Mouse (Mus musculus) liver, postnatal 0 days (tissue): ENCODE measurements around the gene Cd320.
"Not testable (repeated sequence)": the region's sequence is repeated elsewhere in the genome, so short reads cannot be mapped to it uniquely, and the experiment has no call there.

ENCODE experiments used
- CTCF ChIP-seq: sonication (generic); IDR thresholded peaks from 2 replicates; pipeline ENCODE4 v1.5.1; 2016; ENCODE audit warnings: antibody characterized with exemption, low read depth
- EP300 ChIP-seq: IDR thresholded peaks from 2 replicates; pipeline ENCODE4 v1.6.1; 2016; ENCODE audit warnings: antibody characterized with exemption, low read depth, mild to moderate bottlenecking

DNA sequence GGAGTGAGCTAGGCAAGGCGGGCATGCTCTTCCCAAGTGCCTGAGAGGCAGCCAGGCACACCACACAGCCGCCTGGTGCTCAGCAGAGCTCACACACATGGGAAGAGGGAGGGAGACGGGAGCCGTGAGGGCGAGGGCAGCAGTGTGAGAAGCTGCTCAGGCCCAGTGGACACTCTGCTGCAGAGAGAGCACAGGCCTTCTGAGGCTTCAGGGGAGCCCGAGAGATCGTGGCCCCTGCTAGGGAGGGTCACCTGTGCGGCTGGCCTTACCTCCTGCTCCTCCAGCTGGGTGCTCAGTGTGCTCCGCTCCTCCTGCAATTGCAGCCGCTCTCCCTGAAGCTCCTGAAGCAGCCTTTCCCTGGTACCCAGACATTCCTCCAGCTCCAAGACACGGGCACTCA lies 41.4 kb downstream of the Cd320 start:
- not testable (repeated sequence) for TF ChIP-seq CTCF, EP300
